Mouse (Mus musculus) embryonic facial prominence, embryonic 14.5 days (tissue): ENCODE data around the gene Nup37. TPM values are rescaled to one million over a fixed set of nuclear protein-coding genes. Genes with fewer than 3 reads are reported as not detected.

ENCODE experiments used
- ATAC-seq: fragments of 200-750 bp; cut with Nextera tagmentation; 2 replicates; pipeline ENCODE4 v1.8.0; 2017; ENCODE audit warnings: low read depth, moderate number of reproducible peaks, moderate TSS enrichment
- DNase-seq: peaks from one replicate; pipeline ENCODE4 v3.0.0-alpha.2; 2015; ENCODE audit warnings: low spot score
- H3K27ac ChIP-seq: fragments of 300-500 bp; sonication (generic); replicated peaks from 2 replicates; pipeline ENCODE4 v1.5.1; 2014; ENCODE audit warnings: low read depth, mild to moderate bottlenecking, low read length, moderate library complexity
- H3K27me3 ChIP-seq: fragments of 300-500 bp; sonication (generic); replicated peaks from 2 replicates; pipeline ENCODE4 v1.6.1; 2014; ENCODE audit warnings: low read length; ENCODE audit not compliant: control insufficient read depth, insufficient read depth
- H3K36me3 ChIP-seq: fragments of 300-500 bp; sonication (generic); 2 replicates; pipeline ENCODE4 v1.6.1; 2014; ENCODE audit warnings: low read length, mixed read lengths; ENCODE audit not compliant: control insufficient read depth, insufficient read depth
- H3K4me1 ChIP-seq: fragments of 300-500 bp; sonication (generic); 2 replicates; pipeline ENCODE4 v1.6.1; 2014; ENCODE audit warnings: antibody characterized with exemption, low read length; ENCODE audit not compliant: control insufficient read depth, insufficient read depth
- H3K4me2 ChIP-seq: fragments of 300-500 bp; sonication (generic); 2 replicates; pipeline ENCODE4 v1.6.1; 2014; ENCODE audit warnings: low read depth, mild to moderate bottlenecking, low read length, moderate library complexity, mixed read lengths
- H3K4me3 ChIP-seq: fragments of 300-500 bp; sonication (generic); 2 replicates; pipeline ENCODE4 v1.5.1; 2014; ENCODE audit warnings: low read depth, mild to moderate bottlenecking, low read length
- H3K9ac ChIP-seq: fragments of 300-500 bp; sonication (generic); 2 replicates; pipeline ENCODE4 v1.6.1; 2014; ENCODE audit warnings: low read depth, mild to moderate bottlenecking, low read length, moderate library complexity, mixed read lengths
- H3K9me3 ChIP-seq: fragments of 300-500 bp; sonication (generic); 2 replicates; pipeline ENCODE4 v1.6.1; 2016; ENCODE audit warnings: low read length; ENCODE audit not compliant: control insufficient read depth
- WGBS: fragments of 180-500 bp; shearing (Covaris S2); extraction: QIAGEN DNeasy Blood & Tissue Kit; methylation state at CpG from one replicate; pipeline ENCODE4 v1.1.7; 2014; 5-methylcytosine and 5-hydroxymethylcytosine counted together
- polyA plus RNA-seq: library from polyadenylated mRNA; unstranded; fragments of >200 nt; fragmentation: Nextera tagmentation; extraction: Ambion mirVana; gene quantifications from 2 replicates; pipeline ENCODE4 v1.2.1, GENCODE M21; 2014

Gene Nup37
- polyA plus RNA-seq, 1 experiment from 2014 or later: 64.9 TPM

GRCm38 (mm10) chr10:88212644-88213043 lies 65.9 kb downstream of the Nup37 start:
- Histone ChIP-seq H3K4me3 (no peak overlapping the region), H3K27ac (no peak overlapping the region), H3K9me3 (no peaks in the 10 kb centered on the region), H3K36me3 (peaks cover 30% of the 10 kb centered on the region), H3K4me1 (no peaks in the 10 kb centered on the region), H3K27me3 (no peaks in the 10 kb centered on the region), H3K9ac (no peak overlapping the region), H3K4me2 (no peak overlapping the region)
- no peak for DNase-seq
- no peak for ATAC-seq
- WGBS: 70% methylated on average over 5 of the region's 5 CpGs

GRCm38 (mm10) chr10:88214800-88215514 lies 68.2 kb downstream of the Nup37 start:
- Histone ChIP-seq H3K9me3 (no peaks in the 10 kb centered on the region), H3K9ac (no peak overlapping the region), H3K4me3 (no peak overlapping the region), H3K4me2 (no peak overlapping the region), H3K27ac (no peak overlapping the region), H3K4me1 (no peaks in the 10 kb centered on the region), H3K27me3 (no peaks in the 10 kb centered on the region), H3K36me3 (peaks cover 32% of the 10 kb centered on the region)
- DNase-seq (no peak), ATAC-seq (no peak)
- 87% methylated on average over 20 of the region's 20 CpGs for WGBS

GRCm38 (mm10) chr10:88218161-88218560 lies 71.4 kb downstream of the Nup37 start:
- WGBS: 91% methylated on average over 3 of the region's 3 CpGs
- Histone ChIP-seq H3K4me2 (no peak overlapping the region), H3K4me3 (no peak overlapping the region)

GRCm38 (mm10) chr10:88221718-88222117 lies 74.9 kb downstream of the Nup37 start:
- no peak overlapping the region for H3K4me3 ChIP-seq
- peak overlapping the region; percentile 72 for H3K27ac ChIP-seq
- peak; percentile 72; the same call in 1 of the 2 replicates for ATAC-seq
- H3K9me3 ChIP-seq: no peaks in the 10 kb centered on the region
- H3K4me2 ChIP-seq: no peak overlapping the region
- H3K36me3 ChIP-seq: peaks cover 19% of the 10 kb centered on the region
- no peaks in the 10 kb centered on the region for H3K27me3 ChIP-seq
- DNase-seq: peak; percentile 67
- H3K4me1 ChIP-seq: peaks cover 4% of the 10 kb centered on the region; the same call in 1 of the 2 replicates
- H3K9ac ChIP-seq: no peak overlapping the region
- WGBS: 51% methylated on average over 5 of the region's 5 CpGs

More at GRCm38 (mm10) chr10:88218161-88218560, 71.4 kb downstream of the Nup37 start:
- Histone ChIP-seq H3K4me1 (peaks cover 4% of the 10 kb centered on the region; the same call in 1 of the 2 replicates), H3K27me3 (no peaks in the 10 kb centered on the region), H3K9me3 (no peaks in the 10 kb centered on the region), H3K27ac (no peak overlapping the region), H3K36me3 (peaks cover 25% of the 10 kb centered on the region), H3K9ac (no peak overlapping the region)
- ATAC-seq (no peak), DNase-seq (no peak)

- peak; percentile 21 for DNase-seq
- no peak overlapping the region for H3K9ac ChIP-seq
- 77% methylated on average over 5 of the region's 5 CpGs for WGBS
- H3K27me3 ChIP-seq: no peaks in the 10 kb centered on the region
- no peak overlapping the region for H3K27ac ChIP-seq
- H3K36me3 ChIP-seq: peaks cover 13% of the 10 kb centered on the region
- H3K4me3 ChIP-seq: no peak overlapping the region
- no peak overlapping the region for H3K4me2 ChIP-seq
- no peak for ATAC-seq
- peaks cover 4% of the 10 kb centered on the region; the same call in 1 of the 2 replicates for H3K4me1 ChIP-seq
- no peaks in the 10 kb centered on the region for H3K9me3 ChIP-seq
Observed at GRCm38 (mm10) chr10:88225421-88225820, 78.6 kb downstream of the Nup37 start.

GRCm38 (mm10) chr10:88227962-88228361 lies 81.2 kb downstream of the Nup37 start:
- Histone ChIP-seq H3K4me1 (peaks cover 3% of the 10 kb centered on the region; the same call in 1 of the 2 replicates), H3K4me2 (no peak overlapping the region), H3K27me3 (no peaks in the 10 kb centered on the region), H3K9me3 (no peaks in the 10 kb centered on the region), H3K9ac (no peak overlapping the region), H3K27ac (no peak overlapping the region), H3K36me3 (peaks cover 10% of the 10 kb centered on the region), H3K4me3 (no peak overlapping the region)
- ATAC-seq (no peak), DNase-seq (no peak)
- WGBS: 90% methylated on average over 2 of the region's 2 CpGs

Other genes with a start within 250 kb of the Nup37 start
- gene Pmch, start 55.9 kb upstream of the Nup37 start, polyA plus RNA-seq: 0.75 and 1.2 TPM in 2 replicates
- gene Parpbp, start 51 bp upstream of the Nup37 start, polyA plus RNA-seq: 10.4 and 14.0 TPM in 2 replicates
- gene Washc3, start 54.1 kb downstream of the Nup37 start, polyA plus RNA-seq: 65.5 and 65.9 TPM in 2 replicates
- 4.9 and 5.7 TPM in 2 replicates for gene Dram1, start 232.1 kb downstream of the Nup37 start, polyA plus RNA-seq
- 9.2 and 9.4 TPM in 2 replicates for gene Gnptab, start 232.1 kb downstream of the Nup37 start, polyA plus RNA-seq